Mouse (Mus musculus): ENCODE measurements around the gene Plin1. TPM values are rescaled to one million over a fixed set of nuclear protein-coding genes. Genes with fewer than 3 reads are reported as not detected.

Gene Plin1
- total and polyA plus RNA-seq, 3 experiments, result not detected

GRCm38 (mm10) chr7:79729169-79729568 lies 3.5 kb downstream of the Plin1 start:
- Histone ChIP-seq H3K4me1 (ENCODE audit: control insufficient read depth in 1 of 2, insufficient read depth in 2 of 2) (peaks cover 4 to 13% of the 10 kb centered on the region in 2 experiments; a peak in 2 of 4 replicates), H3K27me3 (replicated peaks) (peaks cover 25% of the 10 kb centered on the region), H3K9me3 (replicated peaks; ENCODE audit: low read length) (no peaks in the 10 kb centered on the region), H3K36me3 (replicated peaks in 1 of 2; ENCODE audit: control insufficient read depth in 1 of 2, insufficient read depth in 1 of 2, low read length in 1 of 2) (no peaks in the 10 kb centered on the region), H3K9ac (ENCODE audit: insufficient read depth, low read depth) (no peak overlapping the region), H3K79me2 (replicated peaks; ENCODE audit: control insufficient read depth, extremely low read depth, insufficient read depth, poor library complexity, severe bottlenecking) (no peaks in the 10 kb centered on the region), H3K4me2 (ENCODE audit: insufficient read depth, low read depth, poor library complexity, severe bottlenecking) (peak overlapping the region; percentile 89), H3K27ac (ENCODE audit: insufficient read depth, low read depth) (no peak overlapping the region), H3K4me3 (replicated peaks in 1 of 3; ENCODE audit: low read depth in 2 of 3, low read length in 2 of 3, poor library complexity in 1 of 3) (no peak overlapping the region)
- in situ Hi-C loops (cut with MboI; ENCODE audit: low pct_ligation_motif_present, low pct_unique_long_range_greater_than_20kb, low sequenced_read_pairs), result loop anchor here (5.0 to 10.0 kb wide), 2 partner anchors 67 to 234 kb away; partner anchors contain the start of gene Ticrr
- dilution Hi-C loops (cut with MboI; ENCODE audit: extremely low pct_ligation_motif_present, extremely low pct_unique_long_range_greater_than_20kb, low sequenced_read_pairs), result no loop called here
- TF ChIP-seq CTCF (conservative IDR thresholded peaks at IDR 0.05 in 1 of 2, IDR thresholded peaks at IDR 0.05 in 1 of 2; ENCODE audit: low read depth in 2 of 2, low read length in 2 of 2), result peak; percentile 81 to 93
- peak; percentile 51 for TF ChIP-seq SMC3 (IDR thresholded peaks at IDR 0.05; ENCODE audit: low read depth, low read length)
- no peak for TF ChIP-seq GABPA (IDR thresholded peaks at IDR 0.05; ENCODE audit: insufficient replicate concordance, low read depth, low read length)
- no peak for TF ChIP-seq ZC3H11A (IDR thresholded peaks at IDR 0.05; ENCODE audit: low read depth, low read length)
- peak; percentile 79 for TF ChIP-seq RAD21 (IDR thresholded peaks at IDR 0.05; ENCODE audit: low read depth, low read length)
- DNase-seq (ENCODE audit: extremely low read depth), result peak; percentile 69

GRCm38 (mm10) chr7:79728219-79728618 lies 4.5 kb downstream of the Plin1 start:
- peak; percentile 85 for DNase-seq (ENCODE audit: extremely low read depth)
- Histone ChIP-seq H3K4me1 (ENCODE audit: control insufficient read depth in 1 of 2, insufficient read depth in 2 of 2) (peaks cover 4 to 13% of the 10 kb centered on the region in 2 experiments; a peak in 2 of 4 replicates), H3K9me3 (replicated peaks; ENCODE audit: low read length) (no peaks in the 10 kb centered on the region), H3K9ac (ENCODE audit: insufficient read depth, low read depth) (peak overlapping the region; percentile 2; the same call in 1 of the 2 replicates), H3K27me3 (replicated peaks) (peaks cover 31% of the 10 kb centered on the region), H3K4me3 (replicated peaks in 1 of 3; ENCODE audit: low read depth in 2 of 3, low read length in 2 of 3, poor library complexity in 1 of 3) (peak overlapping the region in 2 of 3 experiments; percentile 11 to 37), H3K79me2 (replicated peaks; ENCODE audit: control insufficient read depth, extremely low read depth, insufficient read depth, poor library complexity, severe bottlenecking) (no peaks in the 10 kb centered on the region), H3K4me2 (ENCODE audit: insufficient read depth, low read depth, poor library complexity, severe bottlenecking) (peak overlapping the region; percentile 89), H3K36me3 (replicated peaks in 1 of 2; ENCODE audit: control insufficient read depth in 1 of 2, insufficient read depth in 1 of 2, low read length in 1 of 2) (no peaks in the 10 kb centered on the region), H3K27ac (ENCODE audit: insufficient read depth, low read depth) (0 out of 2 replicates have a peak overlapping the region, but pooled peaks have one; percentile 5)
- in situ Hi-C loops (cut with MboI; ENCODE audit: low pct_ligation_motif_present, low pct_unique_long_range_greater_than_20kb, low sequenced_read_pairs), result loop anchor here (5.0 to 10.0 kb wide), 2 partner anchors 66 to 233 kb away; partner anchors contain the start of gene Ticrr
- dilution Hi-C loops (cut with MboI; ENCODE audit: extremely low pct_ligation_motif_present, extremely low pct_unique_long_range_greater_than_20kb, low sequenced_read_pairs), result no loop called here
- no peak for TF ChIP-seq JUND (conservative IDR thresholded peaks at IDR 0.05; ENCODE audit: low read depth, low read length)
- TF ChIP-seq RAD21 (IDR thresholded peaks at IDR 0.05; ENCODE audit: low read depth, low read length), result peak; percentile 74
- TF ChIP-seq MAZ (IDR thresholded peaks at IDR 0.05; ENCODE audit: low read depth, low read length), result no peak
- TF ChIP-seq IRF4 (IDR thresholded peaks at IDR 0.05; ENCODE audit: low read depth, low read length), result peak; percentile 50; the same call in 1 of the 2 replicates
- TF ChIP-seq CHD2 (IDR thresholded peaks at IDR 0.05; ENCODE audit: low read length), result no peak
- no peak for TF ChIP-seq USF1 (IDR thresholded peaks at IDR 0.05; ENCODE audit: low read depth, low read length)
- no peak for TF ChIP-seq MXI1 (IDR thresholded peaks at IDR 0.05; ENCODE audit: low read depth, low read length)
- peak; percentile 94 to 96 for TF ChIP-seq CTCF (conservative IDR thresholded peaks at IDR 0.05 in 1 of 2, IDR thresholded peaks at IDR 0.05 in 1 of 2; ENCODE audit: low read depth in 2 of 2, low read length in 2 of 2)
- no peak for TF ChIP-seq ZMIZ1 (IDR thresholded peaks at IDR 0.05; ENCODE audit: low read depth, low read length)
- TF ChIP-seq E2F4 (IDR thresholded peaks at IDR 0.05; ENCODE audit: insufficient replicate concordance, low read depth, low read length), result no peak
- TF ChIP-seq TCF12 (IDR thresholded peaks at IDR 0.05; ENCODE audit: low read depth, low read length), result 0 out of 2 replicates have a peak, but pooled peaks have one; percentile 15
- TF ChIP-seq EP300 (IDR thresholded peaks at IDR 0.05; ENCODE audit: low read length), result no peak
- no peak for TF ChIP-seq MAFK (IDR thresholded peaks at IDR 0.05; ENCODE audit: insufficient replicate concordance, low read length)
- TF ChIP-seq UBTF (IDR thresholded peaks at IDR 0.05; ENCODE audit: low read depth, low read length), result no peak
- TF ChIP-seq RCOR1 (conservative IDR thresholded peaks at IDR 0.05; ENCODE audit: low read depth, low read length), result no peak
- no peak for TF ChIP-seq PAX5 (IDR thresholded peaks at IDR 0.05; ENCODE audit: low read length)
- TF ChIP-seq ZC3H11A (IDR thresholded peaks at IDR 0.05; ENCODE audit: low read depth, low read length), result no peak
- no peak for TF ChIP-seq TBP (conservative IDR thresholded peaks at IDR 0.05; ENCODE audit: low read depth, low read length)
- no peak for TF ChIP-seq CHD1 (IDR thresholded peaks at IDR 0.05; ENCODE audit: low read depth, low read length)
- no peak for TF ChIP-seq MEF2A (IDR thresholded peaks at IDR 0.05; ENCODE audit: borderline replicate concordance, low read depth, low read length)
- TF ChIP-seq SMC3 (IDR thresholded peaks at IDR 0.05; ENCODE audit: low read depth, low read length), result peak; percentile 68
- no peak for TF ChIP-seq ZKSCAN1 (IDR thresholded peaks at IDR 0.05; ENCODE audit: borderline replicate concordance, low read depth, low read length)
- TF ChIP-seq JUN (IDR thresholded peaks at IDR 0.05; ENCODE audit: insufficient read depth, low read depth, low read length), result no peak
- TF ChIP-seq ZNF384 (IDR thresholded peaks at IDR 0.05; ENCODE audit: low read depth, low read length), result no peak
- TF ChIP-seq GABPA (IDR thresholded peaks at IDR 0.05; ENCODE audit: insufficient replicate concordance, low read depth, low read length), result no peak
- 0 out of 2 replicates have a peak, but pooled peaks have one; percentile 23 for TF ChIP-seq HCFC1 (IDR thresholded peaks at IDR 0.05; ENCODE audit: low read depth, low read length)
- no peak for TF ChIP-seq NRF1 (IDR thresholded peaks at IDR 0.05; ENCODE audit: low read depth, low read length)
- TF ChIP-seq SIN3A (IDR thresholded peaks at IDR 0.05; ENCODE audit: low read length), result 0 out of 2 replicates have a peak, but pooled peaks have one; percentile 28
- TF ChIP-seq USF2 (conservative IDR thresholded peaks at IDR 0.05; ENCODE audit: low read depth, low read length), result no peak
- TF ChIP-seq POLR2A (IDR thresholded peaks at IDR 0.05; ENCODE audit: low read depth, low read length), result peak; percentile 23; the same call in 1 of the 2 replicates
- no peak for TF ChIP-seq BHLHE40 (IDR thresholded peaks at IDR 0.05; ENCODE audit: low read depth, low read length)
